Mouse (Mus musculus) kidney, adult 8-10 months (tissue): Measurements from ENCODE around the gene 0610012G03Rik.
A peak's percentile ranks its signal among the peaks of the same experiment; 100 is the strongest.
"Not testable (repeated sequence)": the region's sequence is repeated elsewhere in the genome, so short reads cannot be mapped to it uniquely, and the experiment has no call there.

Experiments used
- DNase-seq, 2 experiments: peaks; one replicate each; pipeline ENCODE4 v3.0.0; 2022

0610012G03Rik gene

GRCm38 (mm10) chr16:31948345-31948774 is at the start of gene 0610012G03Rik, which contains the start of gene Ncbp2:
TSS of gene 0610012G03Rik (minus strand) at chr16:31948494.
TSS of gene Ncbp2 (plus strand) at chr16:31948513.
- DNase-seq = peak; percentile 91 to 95

DNA sequence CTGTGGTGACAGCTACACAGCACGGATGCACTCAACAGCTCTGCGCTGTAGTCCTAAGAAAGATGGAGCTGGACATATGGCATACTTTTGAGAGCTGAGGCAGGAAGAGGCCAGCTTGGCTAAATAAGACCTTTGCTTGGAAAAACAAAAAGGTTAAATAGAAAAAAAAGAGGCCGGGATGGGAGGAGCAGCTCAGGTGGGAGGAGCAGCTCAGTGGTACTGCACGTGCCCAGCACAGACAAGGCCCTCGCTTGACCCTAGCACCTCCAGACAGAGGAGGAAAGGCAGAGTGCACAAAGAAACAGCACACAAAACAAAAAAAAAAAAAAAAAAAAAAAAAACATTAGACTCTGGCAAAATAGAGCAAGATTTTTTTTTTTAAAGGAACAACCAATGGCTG is 48.1 kb upstream of the 0610012G03Rik start:
- DNase-seq = peak in 1 of 2 experiments; percentile 18

GRCm38 (mm10) chr16:31993946-31994345 is 45.7 kb upstream of the 0610012G03Rik start:
- DNase-seq = no peak

DNA sequence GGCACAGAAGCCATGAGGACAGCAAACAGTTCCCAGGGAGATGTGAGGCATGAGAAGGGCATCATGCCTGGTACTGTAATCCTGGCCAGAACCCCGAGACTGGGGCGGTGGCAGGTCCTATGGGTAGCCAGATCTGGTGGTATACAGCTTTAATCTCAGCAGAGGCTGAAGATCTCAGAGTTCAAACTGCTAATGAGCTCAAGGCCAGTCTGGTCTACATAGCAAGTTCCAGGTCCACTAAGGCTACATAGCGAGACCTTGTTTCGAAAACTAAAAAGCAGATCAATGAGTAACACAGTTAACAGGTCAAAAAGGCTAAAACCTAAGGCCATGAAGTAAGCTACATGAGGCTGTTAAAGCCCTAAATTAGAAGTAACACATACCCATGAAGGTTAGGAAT is 44.9 kb upstream of the 0610012G03Rik start:
- DNase-seq = no peak

- no peak for DNase-seq
These were observed 43.7 kb upstream of the 0610012G03Rik start for GRCm38 (mm10) chr16:31992039-31992438.

DNA sequence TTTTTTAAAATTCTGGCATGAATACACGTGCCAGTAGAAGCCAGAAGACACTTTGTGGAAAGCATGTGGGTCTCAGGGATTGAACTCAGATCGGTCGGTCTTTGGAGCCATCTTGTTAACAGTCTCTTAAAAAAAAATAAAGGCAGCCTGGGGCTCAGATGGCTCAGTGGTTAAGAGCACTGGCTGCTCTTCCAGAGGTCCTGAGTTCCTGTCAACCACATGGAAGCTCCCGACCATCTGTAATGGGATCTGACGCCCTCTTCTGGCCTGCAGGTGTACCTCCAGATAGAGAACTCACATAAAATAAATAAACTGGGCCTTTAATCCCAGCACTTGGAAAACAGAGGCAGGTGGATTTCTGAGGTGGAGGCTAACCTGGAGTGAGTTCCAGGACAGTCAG is 32.7 kb upstream of the 0610012G03Rik start:
- no peak for DNase-seq

DNA sequence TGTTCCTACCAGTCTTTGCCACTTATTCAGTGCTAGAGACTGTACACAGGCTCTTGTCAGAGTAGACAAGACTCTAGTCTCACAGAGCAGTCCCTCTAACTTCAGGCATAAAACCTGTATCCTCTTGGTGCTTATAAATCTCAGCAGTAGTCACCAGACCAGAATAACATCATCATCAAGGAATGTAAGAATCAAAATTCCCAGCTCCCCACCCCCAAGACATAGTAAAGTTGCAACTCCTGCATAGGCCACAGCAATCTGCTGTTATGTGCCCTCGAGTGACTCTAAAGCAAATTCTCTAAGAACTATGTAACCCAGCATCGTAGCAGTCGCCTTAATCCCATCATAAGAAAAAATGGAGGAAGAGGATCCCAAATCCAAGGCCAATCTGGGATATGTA is 31.2 kb upstream of the 0610012G03Rik start:
- no peak for DNase-seq

DNA sequence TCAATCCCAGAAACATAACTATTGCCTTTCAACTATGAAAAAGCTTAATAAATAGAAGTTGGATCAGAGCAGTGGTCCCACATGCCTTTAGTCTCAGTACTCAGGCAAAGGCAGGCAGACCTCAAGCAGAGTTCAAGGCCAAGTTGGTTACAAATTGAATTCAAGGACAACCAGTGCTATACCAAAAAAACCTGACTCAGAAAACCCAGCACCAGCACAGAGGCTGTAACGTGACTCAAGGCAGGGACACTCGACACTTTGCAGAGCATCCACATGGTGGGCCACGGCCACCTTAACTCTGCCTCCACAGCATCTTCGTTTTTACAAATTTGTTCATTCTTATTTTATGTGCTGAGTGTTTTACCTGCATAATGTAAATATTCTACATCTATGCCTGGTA is 27.0 kb upstream of the 0610012G03Rik start:
- no peak for DNase-seq

DNA sequence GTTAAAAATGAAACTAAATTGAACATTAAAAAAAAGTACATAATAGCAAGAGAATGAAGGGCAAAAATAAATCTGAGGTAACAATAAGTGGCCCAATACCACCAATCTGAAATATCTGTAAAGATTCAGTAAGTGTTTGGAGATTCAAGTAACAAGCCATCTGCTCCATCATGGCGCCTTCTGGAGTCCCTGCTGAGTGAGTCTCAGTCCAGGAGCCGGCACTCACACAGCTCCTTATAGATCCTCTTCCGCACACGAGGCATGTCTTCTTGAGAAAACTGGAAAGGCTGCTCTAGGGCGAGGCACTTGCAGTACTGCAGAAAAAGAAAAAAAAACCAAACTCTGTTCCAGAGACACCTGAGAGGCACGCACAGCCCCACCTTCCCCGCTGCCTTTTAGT is 14.9 kb upstream of the 0610012G03Rik start:
- DNase-seq = no peak

DNA sequence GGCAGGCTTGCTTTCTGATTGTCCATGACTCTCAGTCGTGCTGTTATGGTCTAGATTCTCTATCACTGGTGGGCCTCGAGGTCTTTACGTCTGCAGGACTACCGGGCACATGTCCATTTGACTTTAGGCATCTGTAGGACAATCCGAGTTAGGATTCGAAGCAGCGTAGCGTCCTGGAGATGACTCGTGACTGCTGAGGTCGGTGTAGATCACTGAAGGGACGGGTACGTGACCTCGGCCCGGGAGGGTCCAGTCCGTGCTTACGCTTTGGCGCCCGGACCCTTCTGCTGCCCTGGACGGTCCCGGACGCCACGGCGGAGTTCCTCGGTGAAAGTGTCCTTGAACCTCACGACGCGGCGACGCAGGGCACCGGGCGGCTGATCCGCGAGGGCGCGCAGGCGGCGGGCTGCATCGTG is 385 bp downstream of the 0610012G03Rik start:
- DNase-seq = peak in 1 of 2 experiments; percentile 35

DNA sequence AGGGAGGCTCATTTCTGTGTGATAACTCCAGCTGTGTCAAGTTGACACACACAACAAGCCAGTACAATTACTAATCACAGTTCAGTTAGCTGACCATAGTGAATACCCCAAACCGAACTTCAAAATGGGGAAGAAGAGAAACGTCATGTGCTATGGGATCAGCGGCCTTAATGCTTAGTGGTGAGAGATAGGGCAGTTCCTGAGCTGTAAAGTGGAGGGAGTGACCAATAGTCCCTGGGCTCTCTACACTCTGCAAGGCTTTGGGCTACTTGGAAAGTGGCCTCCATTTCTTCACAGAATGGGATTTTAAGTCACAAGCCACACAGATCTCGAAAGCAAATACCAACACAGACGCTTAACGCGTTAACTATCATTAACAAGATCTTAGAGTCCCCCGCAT is 961 bp downstream of the 0610012G03Rik start:
- DNase-seq = no peak

- DNase-seq = not testable (repeated sequence)
These were observed 2.3 kb downstream of the 0610012G03Rik start for GRCm38 (mm10) chr16:31945986-31946385.

DNA sequence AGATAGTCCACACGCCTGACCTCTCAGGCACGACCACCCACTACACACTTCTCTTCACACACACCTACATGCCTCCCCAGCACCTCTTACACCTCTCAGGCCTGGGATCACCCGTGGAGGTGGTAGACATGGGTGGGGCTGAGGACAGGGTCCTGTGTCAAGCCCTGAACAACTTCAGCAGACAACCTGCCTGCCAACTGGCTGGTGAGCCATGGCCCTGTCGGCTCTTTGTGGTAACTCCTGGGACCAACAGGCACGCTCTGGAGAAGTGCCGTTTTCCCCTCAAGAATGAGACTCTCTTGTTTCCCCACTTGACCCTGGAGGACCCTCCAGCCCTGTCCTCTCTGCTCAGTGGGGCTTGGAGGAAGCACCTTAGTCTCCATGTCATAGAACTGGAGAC is 2.9 kb downstream of the 0610012G03Rik start:
- DNase-seq = no peak

GRCm38 (mm10) chr16:31944698-31945255 is 3.5 kb downstream of the 0610012G03Rik start:
- no peak for DNase-seq

- peak; percentile 49 to 81 for DNase-seq
These were observed 4.3 kb downstream of the 0610012G03Rik start for GRCm38 (mm10) chr16:31943980-31944379.

- no peak for DNase-seq
These were observed 7.7 kb downstream of the 0610012G03Rik start for GRCm38 (mm10) chr16:31940586-31940985.

- DNase-seq = no peak
These were observed 9.4 kb downstream of the 0610012G03Rik start for GRCm38 (mm10) chr16:31938856-31939255.

- no peak for DNase-seq
These were observed 11.7 kb downstream of the 0610012G03Rik start for GRCm38 (mm10) chr16:31936568-31936967.

DNA sequence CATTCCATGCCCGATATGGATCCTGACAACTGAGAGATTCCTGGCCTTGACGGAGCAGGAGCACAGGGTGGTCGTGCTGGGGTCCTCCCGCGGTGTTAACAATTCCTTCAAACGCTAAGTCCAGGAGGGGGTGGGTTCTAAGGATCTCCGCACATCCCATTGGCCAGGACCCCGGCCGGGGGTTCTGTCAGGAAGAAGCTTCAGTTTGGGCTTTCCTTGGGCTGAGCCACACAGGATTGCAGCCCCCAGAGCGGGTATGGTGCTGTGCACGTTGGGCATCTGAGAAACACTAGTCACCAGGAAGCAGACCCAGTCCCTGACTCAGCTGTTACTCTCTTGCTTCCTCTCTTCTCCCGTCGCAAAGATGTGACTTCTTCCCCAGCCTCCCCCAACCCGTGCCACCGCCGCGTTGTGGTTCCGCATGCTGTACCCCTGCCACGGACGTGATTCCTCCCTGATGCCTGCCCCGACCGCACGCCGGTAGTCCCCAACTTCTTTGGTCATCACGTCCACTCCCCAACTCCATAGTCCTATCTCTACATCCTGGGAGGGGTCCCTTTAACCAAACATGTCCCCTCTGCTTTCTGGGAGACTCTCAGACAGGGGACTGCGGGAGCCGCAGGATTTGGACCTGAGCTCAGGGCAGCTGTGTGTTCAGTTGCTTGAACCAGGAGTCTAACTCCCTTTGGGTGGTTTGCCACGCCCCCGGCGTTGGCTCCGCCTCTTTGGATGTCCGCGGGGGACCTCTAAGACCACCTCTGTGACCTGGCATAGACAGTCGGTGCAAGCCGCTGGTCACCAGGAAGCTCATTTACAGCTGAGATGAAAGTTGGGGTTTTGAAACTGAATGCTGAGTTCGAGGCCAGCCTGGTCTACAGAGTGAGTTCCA is 13.0 kb downstream of the 0610012G03Rik start:
- DNase-seq = no peak

DNA sequence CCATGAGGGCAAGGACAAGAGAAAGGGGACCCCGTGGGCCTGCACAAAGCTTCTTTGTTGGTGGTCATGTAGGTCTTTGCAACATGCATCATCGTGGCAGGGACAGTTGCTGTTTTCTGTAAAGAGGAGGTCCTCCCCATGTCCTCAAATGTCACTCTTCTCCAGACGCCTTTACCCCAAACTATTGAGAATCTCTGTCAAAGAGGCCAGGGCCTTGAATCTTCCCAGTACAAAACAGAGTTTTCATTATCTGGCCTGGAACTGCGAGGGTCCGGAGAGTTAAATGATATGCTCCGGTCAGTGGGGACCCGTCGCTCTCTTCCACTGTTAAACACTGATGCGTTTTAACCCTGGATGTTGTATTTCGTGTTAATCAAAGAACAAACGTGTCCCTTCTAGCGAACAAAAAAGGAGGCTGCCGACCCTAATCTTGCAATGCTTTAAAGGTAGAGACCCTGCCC is 13.7 kb downstream of the 0610012G03Rik start:
- DNase-seq = no peak

DNA sequence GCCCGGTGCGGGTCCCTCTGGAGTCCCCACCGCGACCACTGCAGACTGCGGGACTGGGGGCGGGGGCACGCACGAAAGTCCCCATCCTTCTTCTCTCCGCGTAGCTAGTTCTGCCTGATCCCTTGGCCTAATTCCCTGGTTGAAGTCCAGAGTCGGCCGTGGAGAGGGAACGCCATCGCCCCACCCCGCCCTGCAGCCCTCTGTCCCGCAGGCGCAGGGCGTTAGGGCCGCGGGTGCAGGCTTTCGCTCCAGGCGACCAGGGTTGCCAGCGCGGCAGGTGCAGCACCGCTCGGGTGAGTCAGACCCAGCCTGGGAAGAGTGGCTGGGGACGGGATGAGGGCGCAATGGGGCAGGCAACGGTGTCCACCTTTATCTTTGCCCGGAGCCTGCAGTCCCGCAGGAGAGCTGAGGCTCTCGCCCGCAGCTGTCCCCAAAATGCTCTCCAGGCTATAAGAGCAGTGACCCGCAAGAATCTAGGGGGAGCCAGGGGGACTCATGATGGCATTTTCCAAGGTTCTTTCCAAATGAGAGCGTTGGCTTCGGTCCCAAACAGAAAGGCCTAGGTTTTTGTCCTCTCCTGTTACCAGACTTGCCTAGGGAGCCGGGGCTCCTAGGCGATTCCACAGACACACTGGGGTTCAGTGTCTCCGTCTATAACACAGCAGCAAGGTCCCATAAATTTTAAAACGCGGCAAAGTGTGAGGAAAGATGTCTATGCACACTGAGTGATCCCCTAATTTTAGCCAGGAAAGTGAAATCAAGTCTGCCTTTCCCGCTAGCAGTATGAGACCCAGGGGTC is 14.3 kb downstream of the 0610012G03Rik start, which contains the start of gene Pigz:
Pigz (plus strand) TSS at position 101 of the 799 bp plus-strand sequence.
- DNase-seq = peak in 1 of 2 experiments; percentile 38

DNA sequence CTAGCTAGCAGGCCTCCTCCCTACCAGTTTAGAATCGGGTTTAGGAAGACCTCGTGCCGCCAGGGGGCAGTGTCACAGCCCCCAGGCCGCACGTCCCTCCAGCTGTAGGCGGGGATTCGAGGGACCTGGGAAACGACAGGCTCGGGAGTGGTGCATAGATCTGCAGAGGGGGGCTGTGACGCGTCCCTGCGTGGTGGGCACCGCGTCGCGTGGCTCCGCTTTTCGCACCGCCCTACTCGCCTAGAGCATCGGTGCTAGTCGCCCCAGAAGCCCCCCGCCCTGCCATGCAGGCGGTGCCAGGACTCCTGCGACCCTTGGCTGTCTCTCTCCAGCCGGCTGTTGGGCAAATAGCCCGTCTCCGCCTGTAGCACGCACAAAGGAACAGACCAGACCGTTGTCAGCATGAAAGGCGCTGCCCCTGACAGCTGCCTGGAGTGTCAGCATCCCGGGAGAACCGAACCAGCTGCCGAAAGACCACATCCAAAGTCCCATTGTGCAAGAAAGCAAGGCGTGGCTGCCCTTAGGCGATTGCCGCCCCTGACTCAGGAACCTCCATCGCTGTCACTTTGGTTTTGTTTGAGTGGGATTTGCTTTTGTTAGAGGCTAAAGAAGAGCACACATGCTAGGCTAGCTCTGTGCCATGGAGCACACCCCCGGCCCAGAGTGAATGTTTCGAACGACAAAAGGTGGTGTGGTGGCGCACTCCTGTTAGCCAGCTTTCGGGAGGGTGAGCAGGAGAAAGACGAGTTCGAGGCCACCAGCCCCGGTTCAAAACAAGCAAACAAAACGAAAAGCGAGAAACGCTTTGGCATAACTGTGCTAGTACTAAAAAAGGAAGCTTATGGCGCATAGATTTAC is 15.2 kb downstream of the 0610012G03Rik start:
- peak; percentile 71 to 77 for DNase-seq
